Mouse (Mus musculus): Measurements from ENCODE around the gene Nkx2-4.

Nkx2-4 gene

DNA sequence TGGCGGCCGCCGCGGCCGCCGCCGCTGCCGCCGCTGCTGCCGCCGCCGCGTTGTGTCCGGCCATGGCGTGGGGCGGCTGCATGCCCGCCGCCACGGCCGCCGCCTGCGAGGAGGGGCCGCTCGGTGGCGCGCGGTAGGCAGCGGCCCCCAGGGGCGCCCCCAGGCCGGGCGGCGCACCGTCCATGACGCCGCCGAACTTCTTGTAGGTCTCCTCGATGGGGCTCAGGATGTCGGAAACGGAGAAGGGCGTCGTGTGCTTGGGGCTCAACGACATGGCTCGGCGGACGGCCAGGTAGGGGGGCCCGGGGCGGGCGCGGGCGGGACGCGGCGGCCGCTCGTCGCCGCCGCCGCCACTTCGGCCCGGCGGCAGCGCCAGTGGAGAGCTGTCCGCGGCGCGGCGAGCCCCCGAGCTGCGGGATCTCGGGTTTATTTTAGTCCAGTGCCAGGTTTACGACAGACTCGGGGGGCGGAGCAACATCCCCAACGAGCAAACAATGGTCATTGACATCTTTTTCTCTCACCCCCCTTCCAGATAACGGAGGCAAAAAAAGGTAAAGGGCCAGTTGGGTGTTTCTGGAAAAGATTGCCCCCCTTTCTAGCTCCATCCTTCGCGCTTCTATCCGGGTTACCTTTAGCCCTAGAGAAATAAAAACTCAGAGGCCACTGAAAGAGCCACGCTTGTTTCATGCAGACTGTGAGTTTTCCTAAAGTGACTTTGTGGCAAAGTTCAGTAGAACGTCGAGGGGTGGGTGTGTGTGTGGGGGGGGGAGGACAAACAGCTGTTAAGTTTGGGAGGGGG is at the start of gene Nkx2-4:
Gene Nkx2-4 (minus strand): TSS at position 374 of the 799 bp plus-strand sequence.
- no peak for DNase-seq

DNA sequence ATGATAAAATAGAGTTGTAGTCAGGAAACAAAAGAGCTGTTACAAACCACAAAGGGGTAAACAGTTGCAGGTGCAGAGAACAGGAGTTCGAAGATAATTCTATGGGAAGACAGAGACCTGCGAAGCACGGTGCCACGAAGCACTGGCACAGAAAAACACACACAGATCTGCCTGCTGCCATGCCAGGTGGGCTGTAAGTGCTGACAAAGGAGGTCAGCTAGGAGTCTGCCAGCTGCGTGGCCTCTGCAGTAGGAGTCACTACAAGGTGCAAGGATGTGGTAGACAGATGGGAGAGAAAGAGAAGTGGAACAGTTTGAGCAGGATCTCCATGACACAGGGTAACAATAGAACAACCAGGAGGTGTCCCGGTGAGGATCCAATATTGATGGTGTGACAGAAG is 42.1 kb upstream of the Nkx2-4 start:
- DNase-seq, result no peak

DNA sequence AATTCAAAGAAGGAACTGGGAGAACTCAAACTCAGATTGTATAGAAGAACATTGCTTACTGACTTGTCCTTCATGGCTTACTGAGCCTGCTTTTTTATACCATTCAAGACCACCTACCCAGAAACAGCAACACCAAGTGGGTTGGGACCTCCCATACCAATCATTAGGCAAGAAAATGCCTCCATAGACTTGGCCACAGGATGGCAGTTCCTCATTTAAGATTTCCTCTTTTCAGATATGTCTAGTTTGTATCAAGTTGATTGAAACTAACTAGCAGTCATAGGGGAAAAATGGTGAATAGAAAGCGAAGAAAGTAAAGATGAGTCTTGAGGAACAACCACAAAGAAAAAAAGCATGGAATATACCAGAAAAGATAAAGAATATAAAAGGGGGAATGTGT is 34.5 kb upstream of the Nkx2-4 start:
- no peak for DNase-seq

DNA sequence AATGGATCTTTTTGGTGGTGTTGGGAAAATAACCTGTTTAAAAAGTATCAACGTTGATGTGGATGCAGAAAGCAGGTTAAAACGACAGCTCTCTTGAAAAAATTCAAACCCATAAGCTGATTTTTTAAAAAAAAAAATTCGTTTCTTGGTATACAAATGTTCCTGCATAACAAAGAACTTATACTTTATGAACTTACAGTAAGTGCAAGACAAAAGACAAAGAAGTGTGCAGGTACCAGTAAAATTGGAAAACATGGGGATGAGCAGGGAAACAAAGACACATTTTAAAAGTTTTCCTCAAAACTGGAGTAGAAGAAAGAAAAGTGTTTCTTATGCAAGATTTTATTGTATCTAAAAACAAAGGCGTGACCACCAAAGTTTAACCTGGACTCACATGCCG is 1.2 kb upstream of the Nkx2-4 start:
- no peak for DNase-seq

DNA sequence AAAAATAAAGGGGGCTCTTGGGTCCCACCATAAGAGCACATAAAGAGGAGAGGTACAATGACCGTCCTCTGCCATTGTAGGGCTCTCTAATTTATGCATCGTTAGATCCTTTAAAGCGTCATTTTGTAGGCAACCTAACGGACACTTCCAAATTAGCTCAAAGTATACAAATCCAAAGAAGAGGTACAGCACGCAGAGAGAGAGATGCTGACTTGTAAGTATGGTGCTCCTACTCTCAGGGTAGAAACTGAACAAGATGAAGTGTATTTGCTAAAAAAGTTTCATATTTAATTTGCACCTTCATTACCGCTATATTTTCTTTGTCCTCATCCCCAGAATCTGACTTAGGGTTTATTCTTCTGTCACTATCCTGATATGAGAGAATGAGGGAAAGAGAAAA is 692 bp upstream of the Nkx2-4 start:
- DNase-seq, result no peak

DNA sequence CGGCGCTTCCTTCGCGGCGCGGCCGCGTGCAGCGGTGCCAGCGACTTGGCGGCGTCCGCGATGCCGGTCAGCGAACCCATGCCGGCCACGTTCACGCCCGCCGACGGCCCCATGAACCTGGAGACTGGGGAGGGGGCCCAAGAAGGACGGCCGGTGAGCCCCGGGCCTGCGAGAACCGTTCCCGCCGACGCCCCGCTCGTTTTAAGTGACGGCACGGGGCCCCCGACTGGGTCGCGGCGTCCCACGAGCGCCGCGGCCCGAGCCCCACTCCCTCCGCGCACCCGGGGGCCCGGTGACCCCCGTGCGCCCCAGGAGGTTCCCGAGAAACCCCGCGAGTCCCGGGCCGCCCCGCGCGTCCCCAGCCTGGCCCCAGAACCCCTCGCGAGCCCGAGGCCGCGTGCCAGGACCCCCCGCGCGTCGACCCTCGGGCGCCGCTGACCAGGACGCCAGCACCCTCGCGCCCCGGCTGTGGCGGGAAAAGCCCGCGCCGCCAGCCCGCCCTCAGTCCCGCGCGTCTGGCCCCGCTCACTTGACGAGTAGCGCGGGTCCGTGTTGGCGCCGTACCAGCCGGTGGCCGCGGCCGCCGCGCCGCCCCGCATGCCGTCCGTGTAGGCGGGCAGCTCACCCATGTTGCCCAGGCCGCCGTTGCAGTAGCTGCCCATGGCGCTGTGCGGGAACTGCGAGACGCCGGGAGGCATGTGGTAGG is 726 bp downstream of the Nkx2-4 start:
- DNase-seq, result peak; percentile 7

DNA sequence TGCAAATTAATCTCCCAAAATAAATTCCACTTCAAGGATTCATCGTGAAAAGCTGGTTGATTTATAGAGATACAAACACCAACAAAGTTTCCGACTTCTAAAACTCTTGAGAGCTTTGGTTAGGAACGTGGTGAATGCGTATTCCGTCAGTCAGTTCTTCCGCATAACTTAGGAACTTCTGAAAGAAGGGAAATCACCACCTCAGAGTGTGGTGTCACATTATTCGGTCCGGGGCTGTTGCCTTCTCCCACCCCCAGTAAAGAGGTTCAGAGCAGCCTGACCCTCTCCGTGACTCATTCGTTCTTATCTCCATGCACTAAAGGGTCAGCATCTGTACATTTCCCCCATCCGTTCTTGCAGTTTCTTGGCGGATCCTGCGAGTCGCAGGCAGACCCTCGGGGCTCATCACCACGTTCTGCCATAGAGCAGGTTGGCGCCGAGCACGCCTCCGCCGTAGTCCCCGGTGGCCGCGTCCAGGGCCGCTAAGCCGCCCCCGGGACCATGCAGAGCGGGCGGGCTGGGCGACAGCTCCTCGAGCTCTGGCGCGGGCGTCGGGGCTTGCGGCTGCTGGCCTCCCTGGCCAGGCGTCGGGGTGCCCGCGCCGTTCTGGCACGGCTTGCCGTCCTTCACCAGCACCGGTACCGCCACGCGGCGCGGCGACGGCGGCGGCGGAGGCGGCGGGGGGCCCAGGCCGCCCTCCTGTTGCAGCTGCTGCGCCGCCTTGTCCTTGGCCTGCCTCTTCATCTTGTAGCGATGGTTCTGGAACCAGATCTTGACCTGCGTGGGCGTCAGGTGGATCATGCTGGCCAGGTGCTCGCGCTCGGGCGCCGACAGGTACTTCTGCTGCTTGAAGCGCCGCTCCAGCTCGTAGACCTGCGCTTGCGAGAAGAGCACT is 1.5 kb downstream of the Nkx2-4 start:
- peak; percentile 10 for DNase-seq

DNA sequence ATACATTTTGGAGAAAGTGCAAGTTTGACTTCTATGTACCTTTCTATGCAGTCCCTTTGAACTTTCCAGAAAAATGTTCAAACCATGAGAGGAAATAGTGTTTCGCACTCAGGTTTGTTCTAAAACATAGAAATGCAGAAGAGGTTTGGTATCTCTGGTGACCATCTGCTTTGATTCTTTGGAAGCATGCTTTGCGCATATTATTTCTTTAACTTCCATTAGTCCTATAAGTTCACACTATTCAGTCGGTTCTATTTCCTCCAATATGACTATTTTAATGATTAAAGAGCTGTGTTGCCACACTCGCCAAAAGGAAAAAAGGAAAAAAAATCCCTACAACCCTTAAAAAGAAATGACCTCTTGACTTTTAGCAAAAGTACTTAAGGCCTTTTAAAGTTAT is 2.9 kb downstream of the Nkx2-4 start:
- no peak for DNase-seq

DNA sequence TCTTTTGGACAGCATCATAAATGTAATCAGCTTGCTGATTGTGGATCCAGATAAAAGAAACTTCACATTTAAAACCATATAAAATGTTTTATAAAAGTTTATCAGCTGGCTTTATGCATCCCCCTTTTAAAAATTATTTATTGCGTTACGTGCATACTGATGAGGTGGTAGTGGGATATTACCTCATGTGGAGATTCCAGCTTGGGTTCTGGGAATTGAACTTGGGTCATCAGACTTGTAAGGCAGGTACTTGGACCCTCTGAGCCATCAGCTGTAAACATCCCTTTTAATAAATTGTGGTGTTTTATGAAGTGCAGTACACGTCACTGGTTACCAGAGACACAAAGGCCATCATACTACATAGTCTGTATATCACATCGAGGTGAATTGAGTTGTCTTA is 10.8 kb downstream of the Nkx2-4 start:
- no peak for DNase-seq

DNA sequence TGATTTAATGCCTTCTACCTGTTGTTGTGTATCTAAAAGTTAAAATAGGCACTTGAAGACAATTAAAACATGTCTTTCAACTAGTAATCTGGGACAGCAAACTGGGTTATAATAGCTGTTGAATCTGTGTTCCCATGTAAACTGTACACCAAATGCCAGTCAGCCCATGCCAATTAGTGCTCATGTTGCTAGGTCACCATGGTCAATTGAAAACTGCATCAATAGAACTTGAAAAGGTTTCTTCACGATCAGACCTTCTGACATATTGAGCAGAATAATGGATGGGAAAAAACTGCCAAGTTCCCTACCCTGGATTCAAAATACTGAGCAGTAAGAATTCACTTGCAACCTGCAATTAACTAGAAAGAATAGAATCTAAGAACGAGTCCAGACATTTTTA is 11.3 kb downstream of the Nkx2-4 start:
- DNase-seq, result no peak

DNA sequence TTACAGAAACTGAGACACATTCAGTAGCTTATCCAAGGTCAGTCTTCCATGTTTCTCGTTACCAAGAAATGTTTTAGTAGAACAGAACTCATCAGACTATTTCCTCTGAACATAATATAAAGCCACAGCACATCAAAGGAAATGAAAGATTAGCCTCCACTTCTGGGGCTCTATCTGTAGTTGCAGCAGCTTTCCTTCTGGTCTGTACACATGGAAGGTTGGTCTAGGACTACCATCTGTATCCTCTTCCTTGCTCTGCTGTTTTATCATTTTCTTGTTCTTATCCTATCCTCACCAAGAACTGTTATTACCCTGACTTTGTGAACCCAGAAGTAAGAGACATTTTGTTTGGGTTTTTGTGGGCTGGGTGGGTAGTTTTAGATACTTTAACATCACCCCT is 14.9 kb downstream of the Nkx2-4 start:
- no peak for DNase-seq

DNA sequence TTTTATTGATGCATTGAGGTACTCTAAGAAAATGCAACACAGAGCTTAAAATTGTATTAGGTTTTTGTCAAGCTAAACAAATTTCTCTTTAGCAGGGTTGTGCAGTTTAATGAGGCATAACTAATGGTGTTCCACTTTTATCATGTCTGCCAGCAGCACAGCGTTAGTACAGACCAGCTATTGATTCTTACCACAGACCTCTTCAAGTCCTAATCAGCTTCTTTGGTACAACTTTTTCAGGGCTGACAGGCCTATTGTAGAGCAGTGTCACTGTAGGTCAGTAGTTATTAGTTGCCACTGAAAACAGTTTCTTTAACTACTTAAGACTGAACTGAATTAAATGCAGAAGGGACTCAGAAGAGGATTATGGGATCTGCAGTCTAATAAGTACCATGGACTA is 16.2 kb downstream of the Nkx2-4 start:
- no peak for DNase-seq

DNA sequence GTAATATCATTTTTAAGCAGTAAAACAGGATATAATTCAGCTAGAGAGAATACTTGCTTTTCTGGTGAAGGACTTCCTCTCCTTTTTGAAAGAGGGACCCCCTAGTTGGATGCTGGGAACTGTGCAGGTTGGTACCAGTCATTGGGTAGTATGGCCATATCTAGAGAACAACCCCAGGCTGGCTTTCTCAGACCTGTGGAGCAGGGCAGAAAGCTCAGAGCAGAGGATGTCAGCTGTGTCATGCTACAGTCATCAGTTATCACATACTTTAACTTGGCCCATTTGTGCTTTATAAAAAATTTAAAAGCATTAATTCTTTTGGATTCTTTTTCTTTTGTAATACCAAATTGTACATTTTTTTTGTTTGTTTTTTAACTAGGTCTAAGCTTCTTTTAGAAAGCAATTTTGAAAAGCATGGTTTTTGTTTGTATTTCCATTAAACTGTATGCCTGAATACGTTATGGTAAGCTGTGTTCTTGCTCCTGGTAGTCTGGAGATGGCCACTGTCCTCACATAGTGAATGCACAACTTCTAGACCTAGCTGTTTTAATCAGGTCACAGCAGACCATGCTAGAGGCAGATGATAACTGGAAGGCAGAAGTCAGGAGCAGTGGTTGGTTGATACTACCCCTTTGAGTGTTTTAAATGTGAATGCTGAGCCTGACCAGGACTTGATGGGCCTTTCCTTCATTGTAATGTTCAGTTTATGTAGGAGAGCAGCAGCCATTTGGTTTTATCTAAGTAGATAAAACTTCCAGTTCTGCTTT is 17.6 kb downstream of the Nkx2-4 start:
- DNase-seq, result no peak

DNA sequence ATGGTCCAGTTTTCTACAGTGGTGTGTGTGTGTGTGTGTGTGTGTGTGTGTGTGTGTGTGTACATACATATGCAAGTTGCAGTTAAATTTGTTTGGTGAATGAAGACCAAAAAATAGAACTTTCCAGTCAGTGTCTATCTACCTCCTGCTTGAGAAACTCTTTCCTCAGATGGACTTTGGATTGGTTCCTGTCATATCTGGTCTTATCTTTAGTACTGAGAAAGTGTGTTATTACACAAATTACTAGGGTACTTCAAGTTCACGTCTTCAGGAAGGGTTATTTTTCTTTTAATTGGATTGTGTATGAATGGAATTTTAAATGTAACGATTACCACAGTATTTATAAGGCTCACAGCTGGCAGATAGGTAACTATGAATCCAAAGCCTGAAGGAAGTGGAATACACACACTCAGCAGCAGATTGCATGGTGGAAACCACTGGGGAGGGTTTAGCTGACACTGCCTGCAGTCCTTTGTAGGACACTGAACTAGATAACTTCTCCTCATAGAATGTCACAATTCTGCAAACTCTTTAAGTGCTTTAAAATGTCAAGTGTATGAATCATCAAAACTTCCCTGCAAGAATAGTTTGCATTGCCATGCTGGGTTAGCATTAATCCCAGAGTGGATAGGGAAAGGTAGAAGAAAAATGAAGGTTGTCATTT is 31.9 kb downstream of the Nkx2-4 start:
- no peak for DNase-seq

DNA sequence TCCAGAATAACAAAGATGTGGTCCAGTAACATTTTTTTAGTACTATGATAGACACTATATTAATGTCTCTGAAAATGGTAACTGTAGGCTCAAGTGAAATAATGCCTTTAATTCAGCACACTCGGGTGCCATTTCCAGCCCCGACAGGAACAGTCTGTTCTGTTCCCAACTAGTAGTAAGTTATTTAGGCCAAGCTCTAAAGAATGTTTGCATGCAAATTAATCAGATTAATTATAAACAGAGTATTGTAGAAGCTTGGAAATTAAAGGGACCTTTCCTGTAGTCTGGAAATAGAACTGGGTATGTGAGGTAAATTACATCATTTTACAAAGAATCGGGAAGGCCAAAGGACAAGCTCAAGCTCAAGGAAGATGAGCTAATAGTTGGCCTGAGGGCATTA is 38.2 kb downstream of the Nkx2-4 start:
- no peak for DNase-seq

DNA sequence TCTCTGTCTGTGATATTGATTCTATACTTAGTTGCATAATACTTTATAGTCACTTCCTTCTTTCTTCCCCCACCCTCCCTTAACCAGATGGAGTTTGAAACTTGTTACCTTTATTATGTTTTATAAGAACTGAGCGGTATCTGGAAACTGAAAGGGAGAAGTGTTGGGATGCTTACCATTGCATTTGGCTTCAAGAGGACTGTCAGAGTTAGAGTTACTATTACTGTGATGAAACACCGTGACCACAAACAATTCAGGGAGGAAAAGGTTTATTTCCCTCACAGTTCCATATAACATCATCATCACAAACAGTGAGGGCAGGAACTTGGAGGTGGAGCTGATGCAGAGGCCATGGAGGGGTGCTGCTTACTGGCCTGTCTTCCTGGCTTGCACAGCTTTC is 49.4 kb downstream of the Nkx2-4 start:
- no peak for DNase-seq

Data from cerebellum, adult 11-12 months (tissue).